Mouse (Mus musculus) lung, postnatal 0 days (tissue): ENCODE data around the gene Npr1.

Source experiments
- CTCF ChIP-seq: IDR thresholded peaks from 2 replicates; pipeline ENCODE4 v1.5.1; 2016; ENCODE audit warnings: antibody characterized with exemption, mild to moderate bottlenecking
- EP300 ChIP-seq: IDR thresholded peaks from 2 replicates; pipeline ENCODE4 v1.6.1; 2016; ENCODE audit warnings: antibody characterized with exemption, mild to moderate bottlenecking, control low read depth

DNA sequence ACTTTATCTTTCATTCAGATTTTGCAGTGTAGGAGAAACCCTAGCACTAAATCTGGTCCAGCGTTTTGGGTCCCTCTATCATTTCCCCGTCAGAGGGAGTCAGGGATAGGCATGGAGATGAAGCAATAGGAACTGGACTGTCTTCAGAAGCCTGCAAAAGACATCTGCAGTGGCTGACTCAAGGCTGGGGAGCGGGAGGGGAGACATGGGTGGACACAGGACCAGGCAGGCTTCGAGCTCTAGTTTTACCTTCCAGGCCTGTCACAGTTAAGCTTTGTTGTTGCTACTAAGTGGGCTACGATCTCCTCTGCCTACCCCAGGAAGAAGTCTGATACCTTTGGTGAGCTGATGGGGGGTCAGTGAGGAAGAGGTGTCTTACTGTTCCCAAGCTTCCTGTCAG lies 46.6 kb upstream of the Npr1 start:
- TF ChIP-seq CTCF (no peak), EP300 (no peak)
